Mouse (Mus musculus) hindbrain, embryonic 16.5 days (tissue): ENCODE results near the gene Gm20696. TPM values are rescaled to one million over a fixed set of nuclear protein-coding genes. Genes with fewer than 3 reads are reported as not detected.

Experiments
- ATAC-seq: fragments of 200-750 bp; cut with Nextera tagmentation; 2 replicates; pipeline ENCODE4 v1.8.0; 2017; ENCODE audit warnings: moderate TSS enrichment, moderate library complexity
- H3K27ac ChIP-seq: fragments of 300-500 bp; sonication (generic); 2 replicates; pipeline ENCODE4 v1.5.1; 2014; ENCODE audit warnings: low read depth, mild to moderate bottlenecking, control low read depth, low read length, moderate library complexity
- H3K27me3 ChIP-seq: fragments of 300-500 bp; sonication (generic); replicated peaks from 2 replicates; pipeline ENCODE4 v1.6.1; 2014; ENCODE audit warnings: low read length; ENCODE audit not compliant: control insufficient read depth, insufficient read depth
- H3K36me3 ChIP-seq: fragments of 300-500 bp; sonication (generic); 2 replicates; pipeline ENCODE4 v1.6.1; 2014; ENCODE audit warnings: mild to moderate bottlenecking, low read length, moderate library complexity, mixed read lengths; ENCODE audit not compliant: control insufficient read depth, insufficient read depth
- H3K4me1 ChIP-seq: fragments of 300-500 bp; sonication (generic); 2 replicates; pipeline ENCODE4 v1.6.1; 2014; ENCODE audit warnings: low read depth, low read length; ENCODE audit not compliant: control insufficient read depth, insufficient read depth
- H3K4me2 ChIP-seq: fragments of 300-500 bp; sonication (generic); 2 replicates; pipeline ENCODE4 v1.6.1; 2014; ENCODE audit warnings: mild to moderate bottlenecking, low read length, control low read depth, moderate library complexity
- H3K4me3 ChIP-seq: fragments of 300-500 bp; sonication (generic); 2 replicates; pipeline ENCODE4 v1.5.1; 2014; ENCODE audit warnings: mild to moderate bottlenecking, low read length, control low read depth, moderate library complexity
- H3K9ac ChIP-seq: fragments of 300-500 bp; sonication (generic); 2 replicates; pipeline ENCODE4 v1.6.1; 2014; ENCODE audit warnings: low read depth, mild to moderate bottlenecking, control low read depth, low read length, moderate library complexity
- H3K9me3 ChIP-seq: fragments of 300-500 bp; sonication (generic); 2 replicates; pipeline ENCODE4 v1.6.1; 2014; ENCODE audit warnings: mild to moderate bottlenecking, low read length, moderate library complexity; ENCODE audit not compliant: control insufficient read depth
- WGBS: fragments of 180-500 bp; shearing (Covaris S2); extraction: QIAGEN DNeasy Blood & Tissue Kit; methylation state at CpG from one replicate; pipeline ENCODE4 v1.1.7; 2014; 5-methylcytosine and 5-hydroxymethylcytosine counted together
- polyA plus RNA-seq: library from polyadenylated mRNA; unstranded; fragments of >200 nt; fragmentation: Nextera tagmentation; extraction: Ambion mirVana; gene quantifications from 2 replicates; pipeline ENCODE4 v1.2.1, GENCODE M21; 2015

The Gm20696 gene
- polyA plus RNA-seq, 1 experiment from 2014 or later = 1.8 TPM

GRCm38 (mm10) chr6:99669481-99670325 is 3.1 kb upstream of the Gm20696 start:
- Histone ChIP-seq H3K4me3 (no peak overlapping the region), H3K9me3 (no peaks in the 10 kb centered on the region), H3K27me3 (no peaks in the 10 kb centered on the region), H3K4me2 (peak overlapping the region; percentile 32; the same call in 1 of the 2 replicates), H3K9ac (no peak overlapping the region), H3K27ac (peak overlapping the region; percentile 65), H3K36me3 (no peaks in the 10 kb centered on the region), H3K4me1 (peaks cover 26% of the 10 kb centered on the region)
- 10% methylated on average over 5 of the region's 5 CpGs for WGBS
- peak; percentile 73 for ATAC-seq

- H3K4me1 ChIP-seq = peaks cover 28% of the 10 kb centered on the region
- H3K27me3 ChIP-seq = no peaks in the 10 kb centered on the region
- no peaks in the 10 kb centered on the region for H3K9me3 ChIP-seq
- peak overlapping the region; percentile 70; the same call in 1 of the 2 replicates for H3K4me3 ChIP-seq
- H3K36me3 ChIP-seq = no peaks in the 10 kb centered on the region
- H3K9ac ChIP-seq = no peak overlapping the region
- WGBS = 39% methylated on average over 8 of the region's 8 CpGs
- peak overlapping the region; percentile 91 for H3K4me2 ChIP-seq
- ATAC-seq = no peak
- H3K27ac ChIP-seq = no peak overlapping the region; the same call in 1 of the 2 replicates
These were observed 693 bp upstream of the Gm20696 start for GRCm38 (mm10) chr6:99667290-99667689.

DNA sequence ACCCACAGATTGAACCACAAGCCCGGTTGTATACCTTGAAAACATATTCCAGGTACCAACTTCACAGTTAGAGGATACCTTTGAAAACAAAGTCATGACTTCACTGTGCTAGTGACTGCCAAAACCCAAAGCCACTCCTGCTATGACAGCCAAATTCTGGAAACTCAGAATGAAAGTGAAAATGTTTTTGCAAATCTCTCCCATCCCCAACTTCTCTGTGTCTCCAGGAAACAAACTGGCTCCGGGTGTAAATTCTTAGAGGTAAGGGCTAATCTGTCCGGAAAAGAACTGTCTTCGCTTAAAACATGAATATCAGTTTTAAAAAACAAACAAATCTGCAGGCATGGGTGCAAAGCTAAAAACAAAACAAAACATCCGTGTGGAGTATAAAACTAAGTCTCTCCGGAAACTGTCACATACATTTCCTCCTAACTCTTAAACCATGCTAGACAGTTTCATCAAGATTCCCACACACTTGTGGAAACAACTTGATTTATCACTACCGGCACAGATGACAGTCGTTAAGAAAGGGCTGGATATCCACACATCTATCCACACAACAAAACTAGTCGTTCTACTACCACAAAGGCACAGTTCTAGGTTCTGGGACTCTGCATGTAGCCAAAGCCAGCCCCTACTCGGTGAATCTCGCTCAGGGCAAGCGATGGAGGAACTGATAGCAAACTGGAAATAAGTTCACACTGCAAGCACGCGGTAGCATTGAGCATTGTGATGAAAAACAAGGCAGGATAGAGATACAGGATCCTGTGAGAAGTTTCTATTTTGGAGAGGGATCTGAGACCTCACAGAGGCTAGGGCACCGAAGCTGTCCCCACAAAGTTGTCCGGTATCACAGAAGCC is 910 bp downstream of the Gm20696 start:
- no peaks in the 10 kb centered on the region for H3K9me3 ChIP-seq
- no peaks in the 10 kb centered on the region for H3K27me3 ChIP-seq
- 30% methylated on average over 16 of the region's 16 CpGs for WGBS
- H3K9ac ChIP-seq = peak overlapping the region; percentile 80
- peak overlapping the region; percentile 91 for H3K4me2 ChIP-seq
- H3K36me3 ChIP-seq = no peaks in the 10 kb centered on the region
- H3K4me1 ChIP-seq = peaks cover 27% of the 10 kb centered on the region
- no peak for ATAC-seq
- peak overlapping the region; percentile 76; the same call in 1 of the 2 replicates for H3K27ac ChIP-seq
- peak overlapping the region; percentile 70 for H3K4me3 ChIP-seq

DNA sequence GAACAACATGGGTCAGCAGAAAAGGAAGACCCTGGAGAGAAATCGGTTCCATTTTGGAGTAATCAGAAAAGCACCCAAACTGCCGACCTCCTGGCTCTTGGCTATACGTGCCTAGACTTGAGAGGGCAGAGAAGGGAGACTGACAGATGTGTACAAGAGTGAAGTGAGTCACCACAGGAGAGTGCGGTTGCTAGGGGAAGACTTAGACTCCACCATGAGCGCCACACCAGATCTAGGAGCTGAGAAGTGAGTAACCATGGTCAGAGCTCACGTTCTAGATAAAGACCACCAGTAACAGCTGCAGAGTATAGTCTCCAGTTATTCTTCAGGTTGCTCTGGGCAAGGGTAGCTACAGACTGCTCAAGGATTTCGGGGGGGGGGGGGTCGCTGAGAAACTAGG is 3.4 kb downstream of the Gm20696 start:
- Histone ChIP-seq H3K4me3 (no peak overlapping the region), H3K4me2 (no peak overlapping the region), H3K36me3 (no peaks in the 10 kb centered on the region), H3K9me3 (no peaks in the 10 kb centered on the region), H3K27ac (no peak overlapping the region), H3K9ac (no peak overlapping the region), H3K4me1 (peaks cover 6% of the 10 kb centered on the region), H3K27me3 (no peaks in the 10 kb centered on the region)
- WGBS = 79% methylated on average over 8 of the region's 8 CpGs
- no peak for ATAC-seq

DNA sequence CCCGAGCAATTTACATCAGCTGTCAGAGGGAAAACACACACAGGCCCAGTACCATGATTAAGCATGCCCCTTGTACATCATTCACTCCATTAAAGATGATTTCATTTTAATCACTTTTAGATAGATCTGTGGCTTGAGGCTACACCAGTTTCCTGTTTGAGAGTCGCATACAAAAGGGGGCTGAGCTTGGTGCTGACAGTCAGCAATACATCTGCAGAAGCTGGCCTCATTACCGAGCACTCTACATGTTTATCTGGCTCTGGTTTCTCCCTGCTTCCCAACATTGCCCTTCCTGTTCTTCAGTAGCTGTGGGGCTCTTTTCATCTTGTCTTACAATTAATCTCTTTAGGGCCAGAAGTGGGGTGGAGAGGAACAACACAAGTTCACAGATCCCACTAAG is 6.2 kb downstream of the Gm20696 start:
- no peaks in the 10 kb centered on the region for H3K9me3 ChIP-seq
- H3K4me3 ChIP-seq = no peak overlapping the region
- WGBS = 49% methylated on average over 3 of the region's 3 CpGs
- H3K9ac ChIP-seq = no peak overlapping the region
- no peak overlapping the region for H3K27ac ChIP-seq
- no peaks in the 10 kb centered on the region for H3K27me3 ChIP-seq
- no peak overlapping the region for H3K4me2 ChIP-seq
- no peaks in the 10 kb centered on the region for H3K36me3 ChIP-seq
- H3K4me1 ChIP-seq = peaks cover 2% of the 10 kb centered on the region; the same call in 1 of the 2 replicates
- no peak for ATAC-seq

DNA sequence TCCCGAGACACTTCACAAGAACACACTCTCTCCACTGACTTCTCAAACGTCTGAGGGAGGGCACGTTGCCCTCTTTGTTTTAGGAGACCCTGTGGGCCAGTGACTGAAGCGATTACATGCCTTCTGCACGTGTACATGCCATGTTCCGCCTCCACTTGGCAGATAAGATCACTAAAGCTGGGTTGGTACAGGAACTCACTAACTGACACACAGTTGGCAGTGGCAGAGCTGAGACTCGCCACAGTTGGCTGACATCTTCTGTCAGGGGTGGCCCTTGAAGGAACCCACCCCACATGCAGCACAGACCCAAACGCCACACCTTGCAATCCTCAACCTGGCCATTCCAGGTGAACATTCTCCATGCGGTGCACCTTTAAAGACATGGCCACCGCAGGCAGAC is 8.0 kb downstream of the Gm20696 start:
- H3K4me1 ChIP-seq = no peaks in the 10 kb centered on the region
- no peaks in the 10 kb centered on the region for H3K27me3 ChIP-seq
- ATAC-seq = no peak
- no peaks in the 10 kb centered on the region for H3K36me3 ChIP-seq
- no peak overlapping the region for H3K27ac ChIP-seq
- H3K9me3 ChIP-seq = no peaks in the 10 kb centered on the region
- H3K4me2 ChIP-seq = no peak overlapping the region
- WGBS = 86% methylated on average over 10 of the region's 10 CpGs
- H3K9ac ChIP-seq = no peak overlapping the region
- H3K4me3 ChIP-seq = no peak overlapping the region

- H3K9me3 ChIP-seq = no peaks in the 10 kb centered on the region
- no peak overlapping the region for H3K27ac ChIP-seq
- H3K4me1 ChIP-seq = no peaks in the 10 kb centered on the region; the same call in 1 of the 2 replicates
- H3K4me2 ChIP-seq = no peak overlapping the region
- no peaks in the 10 kb centered on the region for H3K36me3 ChIP-seq
- H3K4me3 ChIP-seq = no peak overlapping the region
- H3K27me3 ChIP-seq = no peaks in the 10 kb centered on the region
- WGBS = 98% methylated on average over 2 of the region's 2 CpGs
- no peak overlapping the region for H3K9ac ChIP-seq
- ATAC-seq = no peak
These were observed 10.5 kb downstream of the Gm20696 start for GRCm38 (mm10) chr6:99656088-99656487.

GRCm38 (mm10) chr6:99655488-99655887 is 11.1 kb downstream of the Gm20696 start:
- no peak overlapping the region for H3K27ac ChIP-seq
- no peaks in the 10 kb centered on the region for H3K36me3 ChIP-seq
- no peaks in the 10 kb centered on the region for H3K27me3 ChIP-seq
- no peaks in the 10 kb centered on the region; the same call in 1 of the 2 replicates for H3K4me1 ChIP-seq
- no peaks in the 10 kb centered on the region for H3K9me3 ChIP-seq
- no peak overlapping the region for H3K4me3 ChIP-seq
- WGBS = 62% methylated on average over 7 of the region's 7 CpGs
- ATAC-seq = no peak
- no peak overlapping the region for H3K4me2 ChIP-seq
- H3K9ac ChIP-seq = no peak overlapping the region

DNA sequence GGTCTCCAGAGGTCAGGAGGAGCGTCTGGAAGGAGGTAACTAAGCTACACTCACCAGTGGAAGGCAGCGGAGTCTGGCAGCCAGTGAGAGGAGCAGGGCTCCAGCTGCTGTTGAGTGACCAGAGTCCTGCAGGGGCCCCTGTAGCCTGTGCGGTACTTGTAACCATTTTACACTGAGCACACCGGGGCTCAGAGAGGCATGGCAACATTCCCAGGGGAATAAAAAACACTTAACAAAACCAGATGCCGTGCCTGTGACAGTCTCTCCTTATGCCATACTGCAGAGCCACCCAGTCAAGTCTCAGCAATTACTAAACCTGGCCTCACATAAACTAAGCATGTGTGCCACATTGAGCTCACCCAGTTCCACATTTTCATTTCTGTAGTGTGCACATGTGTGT is 12.3 kb downstream of the Gm20696 start:
- Histone ChIP-seq H3K4me2 (no peak overlapping the region), H3K9ac (no peak overlapping the region), H3K36me3 (no peaks in the 10 kb centered on the region), H3K4me3 (no peak overlapping the region), H3K27ac (no peak overlapping the region), H3K9me3 (no peaks in the 10 kb centered on the region), H3K27me3 (no peaks in the 10 kb centered on the region), H3K4me1 (no peaks in the 10 kb centered on the region; the same call in 1 of the 2 replicates)
- 38% methylated on average over 5 of the region's 5 CpGs for WGBS
- ATAC-seq = no peak
